Mouse (Mus musculus) limb, embryonic 10.5 days (tissue): Measurements from ENCODE around the gene Armc9. TPM values are rescaled to one million over a fixed set of nuclear protein-coding genes. Genes with fewer than 3 reads are reported as not detected.

Experiments
- DNase-seq: peaks from one replicate; pipeline ENCODE4 v3.0.0-alpha.2; 2017; ENCODE audit warnings: low spot score
- H3K27ac ChIP-seq: fragments of 300-500 bp; sonication (generic); 2 replicates; pipeline ENCODE4 v1.5.1; 2016; ENCODE audit warnings: mild to moderate bottlenecking
- H3K27me3 ChIP-seq: fragments of 300-500 bp; sonication (generic); 2 replicates; pipeline ENCODE4 v1.6.1; 2016; ENCODE audit warnings: low read depth, mild to moderate bottlenecking; ENCODE audit not compliant: poor library complexity, severe bottlenecking
- H3K36me3 ChIP-seq: fragments of 300-500 bp; sonication (generic); 2 replicates; pipeline ENCODE4 v1.6.1; 2016; ENCODE audit warnings: mild to moderate bottlenecking, moderate library complexity
- H3K4me1 ChIP-seq: fragments of 300-500 bp; sonication (generic); 2 replicates; pipeline ENCODE4 v1.6.1; 2016
- H3K4me3 ChIP-seq: fragments of 300-500 bp; sonication (generic); 2 replicates; pipeline ENCODE4 v1.5.1; 2016; ENCODE audit warnings: mild to moderate bottlenecking, moderate library complexity
- H3K9me3 ChIP-seq: fragments of 300-500 bp; sonication (generic); replicated peaks from 2 replicates; pipeline ENCODE4 v1.6.1; 2016; ENCODE audit warnings: mild to moderate bottlenecking
- WGBS: fragments of 180-500 bp; shearing (Covaris S2); methylation state at CpG from one replicate; pipeline ENCODE4 v1.1.7; 2016; 5-methylcytosine and 5-hydroxymethylcytosine counted together
- polyA plus RNA-seq: library from polyadenylated mRNA; unstranded; fragments of >200 nt; fragmentation: Nextera tagmentation; extraction: Ambion mirVana; gene quantifications from 2 replicates; pipeline ENCODE4 v1.2.1, GENCODE M21; 2016

Armc9 gene
- polyA plus RNA-seq, 1 experiment from 2014 or later = 37.3 TPM

- 92% methylated on average over 1 of the region's 1 CpGs for WGBS
- H3K27me3 ChIP-seq = no peaks in the 10 kb centered on the region
- peaks cover 47% of the 10 kb centered on the region for H3K36me3 ChIP-seq
- DNase-seq = no peak
- H3K4me1 ChIP-seq = no peaks in the 10 kb centered on the region
- H3K4me3 ChIP-seq = no peak overlapping the region
- no peaks in the 10 kb centered on the region for H3K9me3 ChIP-seq
- no peak overlapping the region for H3K27ac ChIP-seq
These were observed 56.9 kb downstream of the Armc9 start for GRCm38 (mm10) chr1:86211498-86211897.

- peaks cover 51% of the 10 kb centered on the region for H3K36me3 ChIP-seq
- no peaks in the 10 kb centered on the region for H3K27me3 ChIP-seq
- DNase-seq = no peak
- no peaks in the 10 kb centered on the region for H3K4me1 ChIP-seq
- no peak overlapping the region for H3K27ac ChIP-seq
- H3K9me3 ChIP-seq = no peaks in the 10 kb centered on the region
- H3K4me3 ChIP-seq = no peak overlapping the region
- 95% methylated on average over 8 of the region's 8 CpGs for WGBS
These were observed 58.2 kb downstream of the Armc9 start for GRCm38 (mm10) chr1:86212731-86213130.

- H3K27ac ChIP-seq = no peak overlapping the region
- 9% methylated on average over 1 of the region's 1 CpGs for WGBS
- peaks cover 37% of the 10 kb centered on the region for H3K36me3 ChIP-seq
- H3K4me3 ChIP-seq = no peak overlapping the region
- no peaks in the 10 kb centered on the region for H3K9me3 ChIP-seq
- H3K4me1 ChIP-seq = no peaks in the 10 kb centered on the region
- DNase-seq = peak; percentile 83
- H3K27me3 ChIP-seq = no peaks in the 10 kb centered on the region
These were observed 59.6 kb downstream of the Armc9 start for GRCm38 (mm10) chr1:86214158-86214557.

- Histone ChIP-seq H3K27me3 (no peaks in the 10 kb centered on the region), H3K4me3 (no peak overlapping the region), H3K27ac (no peak overlapping the region), H3K4me1 (no peaks in the 10 kb centered on the region), H3K36me3 (peaks cover 33% of the 10 kb centered on the region), H3K9me3 (no peaks in the 10 kb centered on the region)
- 100% methylated on average over 1 of the region's 1 CpGs for WGBS
- DNase-seq = no peak
These were observed 60.7 kb downstream of the Armc9 start for GRCm38 (mm10) chr1:86215297-86215696.

- Histone ChIP-seq H3K4me3 (no peak overlapping the region), H3K27ac (no peak overlapping the region), H3K4me1 (no peaks in the 10 kb centered on the region), H3K9me3 (no peaks in the 10 kb centered on the region), H3K27me3 (no peaks in the 10 kb centered on the region), H3K36me3 (peaks cover 22% of the 10 kb centered on the region)
- WGBS = 91% methylated on average over 5 of the region's 5 CpGs
- DNase-seq = no peak
These were observed 61.8 kb downstream of the Armc9 start for GRCm38 (mm10) chr1:86216412-86216811.

GRCm38 (mm10) chr1:86217976-86218375 is 63.4 kb downstream of the Armc9 start:
- WGBS = 72% methylated on average over 6 of the region's 6 CpGs
- Histone ChIP-seq H3K9me3 (no peaks in the 10 kb centered on the region), H3K36me3 (peaks cover 17% of the 10 kb centered on the region), H3K4me1 (no peaks in the 10 kb centered on the region), H3K4me3 (no peak overlapping the region), H3K27ac (no peak overlapping the region), H3K27me3 (no peaks in the 10 kb centered on the region)
- no peak for DNase-seq

- DNase-seq = no peak
- Histone ChIP-seq H3K27ac (no peak overlapping the region), H3K9me3 (no peaks in the 10 kb centered on the region), H3K4me1 (no peaks in the 10 kb centered on the region), H3K27me3 (no peaks in the 10 kb centered on the region), H3K36me3 (no peaks in the 10 kb centered on the region), H3K4me3 (no peak overlapping the region)
- WGBS = 84% methylated on average over 6 of the region's 6 CpGs
These were observed 70.6 kb downstream of the Armc9 start for GRCm38 (mm10) chr1:86225195-86225594.

- Histone ChIP-seq H3K4me1 (0 out of 2 replicates have a peak, but pooled peaks cover 2% of the 10 kb centered on the region), H3K4me3 (no peak overlapping the region), H3K9me3 (no peaks in the 10 kb centered on the region), H3K27ac (no peak overlapping the region), H3K27me3 (no peaks in the 10 kb centered on the region), H3K36me3 (no peaks in the 10 kb centered on the region)
- DNase-seq = no peak
- 96% methylated on average over 8 of the region's 8 CpGs for WGBS
These were observed 74.1 kb downstream of the Armc9 start for GRCm38 (mm10) chr1:86228653-86229052.

- Histone ChIP-seq H3K27ac (no peak overlapping the region), H3K27me3 (no peaks in the 10 kb centered on the region), H3K9me3 (no peaks in the 10 kb centered on the region), H3K4me3 (no peak overlapping the region), H3K36me3 (no peaks in the 10 kb centered on the region), H3K4me1 (peaks cover 7% of the 10 kb centered on the region; the same call in 1 of the 2 replicates)
- WGBS = 95% methylated on average over 9 of the region's 9 CpGs
- DNase-seq = no peak
These were observed 74.7 kb downstream of the Armc9 start for GRCm38 (mm10) chr1:86229184-86229829.

GRCm38 (mm10) chr1:86232631-86233030 is 78.1 kb downstream of the Armc9 start:
- WGBS = 90% methylated on average over 5 of the region's 5 CpGs
- H3K36me3 ChIP-seq = no peaks in the 10 kb centered on the region
- DNase-seq = no peak

GRCm38 (mm10) chr1:86233808-86234207 is 79.2 kb downstream of the Armc9 start:
- no peak for DNase-seq
- no peak overlapping the region for H3K27ac ChIP-seq
- H3K36me3 ChIP-seq = no peaks in the 10 kb centered on the region
- H3K4me3 ChIP-seq = no peak overlapping the region
- H3K9me3 ChIP-seq = no peaks in the 10 kb centered on the region
- peaks cover 7% of the 10 kb centered on the region; the same call in 1 of the 2 replicates for H3K4me1 ChIP-seq
- 73% methylated on average over 4 of the region's 4 CpGs for WGBS
- H3K27me3 ChIP-seq = no peaks in the 10 kb centered on the region

More at GRCm38 (mm10) chr1:86232631-86233030, 78.1 kb downstream of the Armc9 start:
- H3K4me3 ChIP-seq = no peak overlapping the region
- no peaks in the 10 kb centered on the region for H3K27me3 ChIP-seq
- no peak overlapping the region for H3K27ac ChIP-seq
- H3K4me1 ChIP-seq = peaks cover 7% of the 10 kb centered on the region; the same call in 1 of the 2 replicates
- H3K9me3 ChIP-seq = no peaks in the 10 kb centered on the region

GRCm38 (mm10) chr1:86235118-86235517 is 80.5 kb downstream of the Armc9 start:
- peaks cover 11% of the 10 kb centered on the region; the same call in 1 of the 2 replicates for H3K4me1 ChIP-seq
- H3K27ac ChIP-seq = no peak overlapping the region
- H3K4me3 ChIP-seq = no peak overlapping the region
- H3K9me3 ChIP-seq = no peaks in the 10 kb centered on the region
- no peaks in the 10 kb centered on the region for H3K36me3 ChIP-seq
- 94% methylated on average over 10 of the region's 10 CpGs for WGBS
- no peak for DNase-seq
- no peaks in the 10 kb centered on the region for H3K27me3 ChIP-seq

GRCm38 (mm10) chr1:86236442-86236841 is 81.9 kb downstream of the Armc9 start:
- Histone ChIP-seq H3K4me1 (peaks cover 11% of the 10 kb centered on the region; the same call in 1 of the 2 replicates), H3K4me3 (no peak overlapping the region), H3K27me3 (no peaks in the 10 kb centered on the region), H3K27ac (no peak overlapping the region), H3K9me3 (no peaks in the 10 kb centered on the region), H3K36me3 (no peaks in the 10 kb centered on the region)
- DNase-seq = no peak
- WGBS = 87% methylated on average over 10 of the region's 10 CpGs

GRCm38 (mm10) chr1:86239010-86239409 is 84.4 kb downstream of the Armc9 start:
- Histone ChIP-seq H3K27me3 (no peaks in the 10 kb centered on the region), H3K4me3 (no peak overlapping the region), H3K36me3 (no peaks in the 10 kb centered on the region), H3K27ac (no peak overlapping the region), H3K9me3 (no peaks in the 10 kb centered on the region), H3K4me1 (peaks cover 5% of the 10 kb centered on the region; the same call in 1 of the 2 replicates)
- no peak for DNase-seq
- WGBS = 88% methylated on average over 8 of the region's 8 CpGs
